Mouse (Mus musculus) brain, embryonic 14.5 days (tissue): ENCODE measurements around the gene Calcb.

Experiments
- CTCF ChIP-seq: fragments of 200-500 bp; IDR thresholded peaks from 2 replicates; pipeline ENCODE4 v1.5.1; 2012; ENCODE audit warnings: inconsistent platforms, mild to moderate bottlenecking, moderate library complexity, borderline replicate concordance; ENCODE audit not compliant: insufficient read depth, insufficient read length; ENCODE audit errors: extremely low read depth
- POLR2A ChIP-seq: fragments of 200-500 bp; IDR thresholded peaks from 2 replicates; pipeline ENCODE4 v1.6.1; 2012; ENCODE audit warnings: mild to moderate bottlenecking, inconsistent platforms, borderline replicate concordance; ENCODE audit not compliant: poor library complexity, insufficient read depth, insufficient read length, severe bottlenecking; ENCODE audit errors: extremely low read depth

DNA sequence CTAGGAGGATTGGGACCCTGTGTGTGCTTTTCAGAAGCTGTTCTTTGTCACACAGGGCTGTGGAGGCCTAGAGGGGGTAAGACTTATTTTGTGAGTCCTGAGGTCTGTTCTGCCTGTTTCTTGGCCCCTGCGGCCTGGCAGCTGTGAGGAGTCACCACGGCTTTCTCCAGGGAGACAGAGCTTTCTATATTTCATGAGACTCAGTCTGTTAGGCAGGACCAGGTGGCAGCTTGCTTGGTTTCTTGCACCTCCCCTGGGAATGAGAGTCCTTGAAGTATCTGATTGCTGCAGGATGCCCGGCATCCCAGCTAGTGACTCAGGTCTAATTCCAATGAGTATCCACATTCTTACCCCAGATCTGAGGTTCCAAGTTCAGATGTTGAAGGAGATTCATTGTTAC, 46.8 kb downstream of the Calcb start:
- TF ChIP-seq CTCF (no peak), POLR2A (no peak)
